Mouse (Mus musculus) olfactory bulb, adult 2 months (tissue): Measurements from ENCODE around the gene Tnfrsf1b.

ENCODE experiments used
- CTCF ChIP-seq: fragments of 200-500 bp; IDR thresholded peaks from 2 replicates; pipeline ENCODE4 v1.5.1; 2012; ENCODE audit warnings: low read depth, mild to moderate bottlenecking, low read length, moderate library complexity; ENCODE audit not compliant: insufficient read depth
- POLR2A ChIP-seq: fragments of 200-500 bp; IDR thresholded peaks from 2 replicates; pipeline ENCODE4 v1.6.1; 2012; ENCODE audit warnings: mild to moderate bottlenecking, low read depth, low read length, moderate library complexity; ENCODE audit not compliant: insufficient read depth

- TF ChIP-seq POLR2A (no peak), CTCF (no peak)
Measured at GRCm38 (mm10) chr4:145272763-145273162, 26.1 kb upstream of the Tnfrsf1b start.
